Mouse (Mus musculus): Measurements from ENCODE around the gene Asb2. TPM values are rescaled to one million over a fixed set of nuclear protein-coding genes. Genes with fewer than 3 reads are reported as not detected.

The Asb2 gene
- total and polyA plus RNA-seq, 3 experiments: 3.0 to 5.3 (median 4.1) TPM

GRCm38 (mm10) chr12:103358951-103359801 lies 3.4 kb upstream of the Asb2 start:
- Histone ChIP-seq H3K4me1 (ENCODE audit: control insufficient read depth in 1 of 2, insufficient read depth in 2 of 2) (peaks cover 23 to 61% of the 10 kb centered on the region in 2 experiments), H3K9me3 (replicated peaks; ENCODE audit: low read length) (peaks cover 4% of the 10 kb centered on the region), H3K27me3 (replicated peaks) (peaks cover 2% of the 10 kb centered on the region), H3K4me3 (replicated peaks in 1 of 3; ENCODE audit: low read depth in 2 of 3, low read length in 2 of 3, poor library complexity in 1 of 3) (no peak overlapping the region), H3K79me2 (replicated peaks; ENCODE audit: control insufficient read depth, extremely low read depth, insufficient read depth, poor library complexity, severe bottlenecking) (no peaks in the 10 kb centered on the region), H3K27ac (ENCODE audit: insufficient read depth, low read depth) (peak overlapping the region; percentile 12; the same call in 1 of the 2 replicates), H3K9ac (ENCODE audit: insufficient read depth, low read depth) (no peak overlapping the region), H3K4me2 (ENCODE audit: insufficient read depth, low read depth, poor library complexity, severe bottlenecking) (peak overlapping the region; percentile 35), H3K36me3 (replicated peaks in 1 of 2; ENCODE audit: control insufficient read depth in 1 of 2, insufficient read depth in 1 of 2, low read length in 1 of 2) (no peaks in the 10 kb centered on the region)
- TF ChIP-seq TBP (conservative IDR thresholded peaks at IDR 0.05; ENCODE audit: low read depth, low read length): no peak
- TF ChIP-seq CTCF (conservative IDR thresholded peaks at IDR 0.05 in 1 of 2, IDR thresholded peaks at IDR 0.05 in 1 of 2; ENCODE audit: low read depth in 2 of 2, low read length in 2 of 2): no peak
- TF ChIP-seq TCF12 (IDR thresholded peaks at IDR 0.05; ENCODE audit: low read depth, low read length): peak; percentile 85
- 0 out of 2 replicates have a peak, but pooled peaks have one; percentile 35 for TF ChIP-seq UBTF (IDR thresholded peaks at IDR 0.05; ENCODE audit: low read depth, low read length)
- TF ChIP-seq ZMIZ1 (IDR thresholded peaks at IDR 0.05; ENCODE audit: low read depth, low read length): no peak
- 0 out of 2 replicates have a peak, but pooled peaks have one; percentile 38 for TF ChIP-seq MAFK (IDR thresholded peaks at IDR 0.05; ENCODE audit: insufficient replicate concordance, low read length)
- TF ChIP-seq USF1 (IDR thresholded peaks at IDR 0.05; ENCODE audit: low read depth, low read length): no peak
- 0 out of 2 replicates have a peak, but pooled peaks have one; percentile 66 for TF ChIP-seq MEF2A (IDR thresholded peaks at IDR 0.05; ENCODE audit: borderline replicate concordance, low read depth, low read length)
- peak; percentile 47 for TF ChIP-seq ETS1 (conservative IDR thresholded peaks at IDR 0.05; ENCODE audit: low read depth, low read length)
- no peak for TF ChIP-seq MYC (IDR thresholded peaks at IDR 0.05; ENCODE audit: low read depth, low read length)
- no peak for TF ChIP-seq PAX5 (IDR thresholded peaks at IDR 0.05; ENCODE audit: low read length)
- TF ChIP-seq HCFC1 (IDR thresholded peaks at IDR 0.05; ENCODE audit: low read depth, low read length): no peak
- no peak for TF ChIP-seq CHD1 (IDR thresholded peaks at IDR 0.05; ENCODE audit: low read depth, low read length)
- TF ChIP-seq RCOR1 (conservative IDR thresholded peaks at IDR 0.05; ENCODE audit: low read depth, low read length): no peak
- no peak for TF ChIP-seq CHD2 (IDR thresholded peaks at IDR 0.05; ENCODE audit: low read length)
- TF ChIP-seq JUN (IDR thresholded peaks at IDR 0.05; ENCODE audit: insufficient read depth, low read depth, low read length): no peak
- no peak for TF ChIP-seq SIN3A (IDR thresholded peaks at IDR 0.05; ENCODE audit: low read length)
- TF ChIP-seq ELF1 (IDR thresholded peaks at IDR 0.05; ENCODE audit: low read depth, low read length): no peak
- TF ChIP-seq SMC3 (IDR thresholded peaks at IDR 0.05; ENCODE audit: low read depth, low read length): no peak
- no peak for TF ChIP-seq POLR2A (IDR thresholded peaks at IDR 0.05; ENCODE audit: low read depth, low read length)
- no peak for TF ChIP-seq ZKSCAN1 (IDR thresholded peaks at IDR 0.05; ENCODE audit: borderline replicate concordance, low read depth, low read length)
- peak; percentile 71 for TF ChIP-seq BHLHE40 (IDR thresholded peaks at IDR 0.05; ENCODE audit: low read depth, low read length)
- TF ChIP-seq IRF4 (IDR thresholded peaks at IDR 0.05; ENCODE audit: low read depth, low read length): peak; percentile 16; the same call in 1 of the 2 replicates
- TF ChIP-seq USF2 (conservative IDR thresholded peaks at IDR 0.05; ENCODE audit: low read depth, low read length): no peak
- TF ChIP-seq NRF1 (IDR thresholded peaks at IDR 0.05; ENCODE audit: low read depth, low read length): no peak
- TF ChIP-seq KAT2A (IDR thresholded peaks at IDR 0.05; ENCODE audit: insufficient replicate concordance, low read length): 0 out of 2 replicates have a peak, but pooled peaks have one; percentile 28
- no peak for TF ChIP-seq MAZ (IDR thresholded peaks at IDR 0.05; ENCODE audit: low read depth, low read length)
- no peak for TF ChIP-seq E2F4 (IDR thresholded peaks at IDR 0.05; ENCODE audit: insufficient replicate concordance, low read depth, low read length)
- no peak for TF ChIP-seq JUND (conservative IDR thresholded peaks at IDR 0.05; ENCODE audit: low read depth, low read length)
- TF ChIP-seq ZNF384 (IDR thresholded peaks at IDR 0.05; ENCODE audit: low read depth, low read length): no peak
- no peak for TF ChIP-seq RAD21 (IDR thresholded peaks at IDR 0.05; ENCODE audit: low read depth, low read length)
- no peak for TF ChIP-seq POLR2AphosphoS2 (IDR thresholded peaks at IDR 0.05; ENCODE audit: low read depth, low read length)
- no peak for TF ChIP-seq GABPA (IDR thresholded peaks at IDR 0.05; ENCODE audit: insufficient replicate concordance, low read depth, low read length)
- no peak for TF ChIP-seq MXI1 (IDR thresholded peaks at IDR 0.05; ENCODE audit: low read depth, low read length)
- TF ChIP-seq MAX (IDR thresholded peaks at IDR 0.05; ENCODE audit: low read length): no peak
- TF ChIP-seq NELFE (IDR thresholded peaks at IDR 0.05; ENCODE audit: low read depth, low read length): no peak
- TF ChIP-seq EP300 (IDR thresholded peaks at IDR 0.05; ENCODE audit: low read length): peak; percentile 38
- no peak for TF ChIP-seq ZC3H11A (IDR thresholded peaks at IDR 0.05; ENCODE audit: low read depth, low read length)
- peak; percentile 82 for DNase-seq (ENCODE audit: extremely low read depth)
- dilution Hi-C loops (cut with MboI; ENCODE audit: extremely low pct_ligation_motif_present, extremely low pct_unique_long_range_greater_than_20kb, low sequenced_read_pairs) (no loop called here), in situ Hi-C loops (cut with MboI; ENCODE audit: low pct_ligation_motif_present, low pct_unique_long_range_greater_than_20kb, low sequenced_read_pairs) (no loop called here)
